Mouse (Mus musculus): ENCODE results near the gene Smim14.

- peak; percentile 17; the same call in 1 of the 2 replicates for TF ChIP-seq CTCF (IDR thresholded peaks at IDR 0.05; ENCODE audit: extremely low read depth, insufficient read length, insufficient replicate concordance, low read depth, low read length)
- TF ChIP-seq POLR2A (IDR thresholded peaks at IDR 0.05; ENCODE audit: low read depth, low read length): no peak
These were observed 58.8 kb downstream of the Smim14 start for GRCm38 (mm10) chr5:65478224-65478623.
